Mouse (Mus musculus) embryonic facial prominence, embryonic 14.5 days (tissue): ENCODE results near the gene Palm2. TPM values are rescaled to one million over a fixed set of nuclear protein-coding genes. Genes with fewer than 3 reads are reported as not detected.
A peak's percentile ranks its signal among the peaks of the same experiment; 100 is the strongest.

ENCODE experiments used
- ATAC-seq: fragments of 200-750 bp; cut with Nextera tagmentation; 2 replicates; pipeline ENCODE4 v1.8.0; 2017; ENCODE audit warnings: low read depth, moderate number of reproducible peaks, moderate TSS enrichment
- DNase-seq: peaks from one replicate; pipeline ENCODE4 v3.0.0-alpha.2; 2015; ENCODE audit warnings: low spot score
- H3K27ac ChIP-seq: fragments of 300-500 bp; sonication (generic); replicated peaks from 2 replicates; pipeline ENCODE4 v1.5.1; 2014; ENCODE audit warnings: low read depth, mild to moderate bottlenecking, low read length, moderate library complexity
- H3K27me3 ChIP-seq: fragments of 300-500 bp; sonication (generic); replicated peaks from 2 replicates; pipeline ENCODE4 v1.6.1; 2014; ENCODE audit warnings: low read length; ENCODE audit not compliant: control insufficient read depth, insufficient read depth
- H3K36me3 ChIP-seq: fragments of 300-500 bp; sonication (generic); 2 replicates; pipeline ENCODE4 v1.6.1; 2014; ENCODE audit warnings: low read length, mixed read lengths; ENCODE audit not compliant: control insufficient read depth, insufficient read depth
- H3K4me1 ChIP-seq: fragments of 300-500 bp; sonication (generic); 2 replicates; pipeline ENCODE4 v1.6.1; 2014; ENCODE audit warnings: antibody characterized with exemption, low read length; ENCODE audit not compliant: control insufficient read depth, insufficient read depth
- H3K4me2 ChIP-seq: fragments of 300-500 bp; sonication (generic); 2 replicates; pipeline ENCODE4 v1.6.1; 2014; ENCODE audit warnings: low read depth, mild to moderate bottlenecking, low read length, moderate library complexity, mixed read lengths
- H3K4me3 ChIP-seq: fragments of 300-500 bp; sonication (generic); 2 replicates; pipeline ENCODE4 v1.5.1; 2014; ENCODE audit warnings: low read depth, mild to moderate bottlenecking, low read length
- H3K9ac ChIP-seq: fragments of 300-500 bp; sonication (generic); 2 replicates; pipeline ENCODE4 v1.6.1; 2014; ENCODE audit warnings: low read depth, mild to moderate bottlenecking, low read length, moderate library complexity, mixed read lengths
- H3K9me3 ChIP-seq: fragments of 300-500 bp; sonication (generic); 2 replicates; pipeline ENCODE4 v1.6.1; 2016; ENCODE audit warnings: low read length; ENCODE audit not compliant: control insufficient read depth
- WGBS: fragments of 180-500 bp; shearing (Covaris S2); extraction: QIAGEN DNeasy Blood & Tissue Kit; methylation state at CpG from one replicate; pipeline ENCODE4 v1.1.7; 2014; 5-methylcytosine and 5-hydroxymethylcytosine counted together
- polyA plus RNA-seq: library from polyadenylated mRNA; unstranded; fragments of >200 nt; fragmentation: Nextera tagmentation; extraction: Ambion mirVana; gene quantifications from 2 replicates; pipeline ENCODE4 v1.2.1, GENCODE M21; 2014

Gene Palm2
- polyA plus RNA-seq, 1 experiment from 2014 or later, result 7.6 TPM

- Histone ChIP-seq H3K27ac (no peak overlapping the region), H3K9ac (no peak overlapping the region), H3K36me3 (no peaks in the 10 kb centered on the region), H3K9me3 (no peaks in the 10 kb centered on the region), H3K4me1 (no peaks in the 10 kb centered on the region), H3K4me2 (no peak overlapping the region), H3K27me3 (no peaks in the 10 kb centered on the region), H3K4me3 (no peak overlapping the region)
- 54% methylated on average over 3 of the region's 3 CpGs for whole genome bisulfite sequencing
- DNase-seq (peak; percentile 54), ATAC-seq (no peak)
Observed at GRCm38 (mm10) chr4:57524461-57524860, 90.4 kb downstream of the Palm2 start.

- WGBS, result 74% methylated on average over 9 of the region's 9 CpGs
- Histone ChIP-seq H3K4me1 (no peaks in the 10 kb centered on the region), H3K4me2 (no peak overlapping the region), H3K9me3 (no peaks in the 10 kb centered on the region), H3K27ac (no peak overlapping the region), H3K4me3 (no peak overlapping the region), H3K27me3 (no peaks in the 10 kb centered on the region), H3K9ac (no peak overlapping the region), H3K36me3 (no peaks in the 10 kb centered on the region)
- no peak for ATAC-seq
- no peak for DNase-seq
Observed at GRCm38 (mm10) chr4:57525221-57526011, 91.4 kb downstream of the Palm2 start.

DNA sequence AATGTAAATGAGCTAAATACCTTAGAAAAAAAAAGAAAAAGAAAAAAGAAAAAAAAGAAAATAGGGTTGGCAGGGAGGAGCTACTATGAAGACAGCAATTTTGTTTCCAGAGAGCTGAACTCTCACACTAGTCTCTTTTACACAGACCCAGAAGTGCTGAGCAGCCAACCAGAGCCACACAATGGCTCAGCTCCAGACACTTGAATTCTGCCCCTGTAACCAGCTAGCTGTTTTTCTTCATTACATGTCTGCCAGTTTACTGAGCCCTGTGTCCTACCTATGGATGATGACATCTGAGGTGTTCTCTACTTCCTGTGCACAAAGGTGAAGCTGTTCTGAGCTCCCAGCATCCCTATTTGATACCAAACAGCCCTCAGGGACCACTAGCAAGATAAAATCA lies 94.2 kb downstream of the Palm2 start:
- DNase-seq (no peak), ATAC-seq (no peak)
- Histone ChIP-seq H3K4me2 (no peak overlapping the region), H3K27ac (no peak overlapping the region), H3K4me1 (no peaks in the 10 kb centered on the region), H3K9ac (no peak overlapping the region), H3K9me3 (no peaks in the 10 kb centered on the region), H3K4me3 (no peak overlapping the region), H3K27me3 (no peaks in the 10 kb centered on the region), H3K36me3 (no peaks in the 10 kb centered on the region)

DNA sequence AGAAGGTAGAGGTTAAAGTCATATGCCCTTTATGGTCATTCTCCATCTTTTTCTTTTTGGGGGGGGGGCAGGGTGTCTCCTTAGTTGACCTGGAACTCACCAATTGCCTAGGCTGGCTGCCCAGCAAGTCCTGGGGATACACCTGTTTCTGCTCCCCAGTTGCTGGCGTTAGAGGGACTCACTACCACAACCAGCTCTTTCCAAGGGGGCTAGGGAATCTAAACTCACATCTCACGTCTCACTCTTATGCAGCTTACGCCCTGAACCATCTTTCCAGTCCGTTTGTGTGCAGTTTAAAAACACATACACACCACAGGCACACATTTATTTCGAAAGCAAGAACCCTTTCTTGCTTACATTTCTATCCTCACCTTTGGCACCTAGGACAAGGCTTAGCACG lies 99.6 kb downstream of the Palm2 start:
- Histone ChIP-seq H3K4me3 (no peak overlapping the region), H3K4me1 (peaks cover 11% of the 10 kb centered on the region; the same call in 1 of the 2 replicates), H3K27me3 (no peaks in the 10 kb centered on the region), H3K27ac (no peak overlapping the region), H3K9ac (no peak overlapping the region), H3K9me3 (0 out of 2 replicates have a peak, but pooled peaks cover 2% of the 10 kb centered on the region), H3K36me3 (no peaks in the 10 kb centered on the region), H3K4me2 (no peak overlapping the region)
- 69% methylated on average over 6 of the region's 6 CpGs for WGBS
- DNase-seq (no peak), ATAC-seq (no peak)

GRCm38 (mm10) chr4:57534232-57534631 lies 100.2 kb downstream of the Palm2 start:
- Histone ChIP-seq H3K4me1 (peaks cover 11% of the 10 kb centered on the region; the same call in 1 of the 2 replicates), H3K9ac (no peak overlapping the region), H3K27me3 (no peaks in the 10 kb centered on the region), H3K4me2 (no peak overlapping the region), H3K4me3 (no peak overlapping the region), H3K9me3 (0 out of 2 replicates have a peak, but pooled peaks cover 2% of the 10 kb centered on the region), H3K36me3 (no peaks in the 10 kb centered on the region), H3K27ac (no peak overlapping the region)
- 0 out of 2 replicates have a peak, but pooled peaks have one; percentile 26 for ATAC-seq
- DNase-seq, result peak; percentile 55
- 46% methylated on average over 6 of the region's 6 CpGs for WGBS

DNA sequence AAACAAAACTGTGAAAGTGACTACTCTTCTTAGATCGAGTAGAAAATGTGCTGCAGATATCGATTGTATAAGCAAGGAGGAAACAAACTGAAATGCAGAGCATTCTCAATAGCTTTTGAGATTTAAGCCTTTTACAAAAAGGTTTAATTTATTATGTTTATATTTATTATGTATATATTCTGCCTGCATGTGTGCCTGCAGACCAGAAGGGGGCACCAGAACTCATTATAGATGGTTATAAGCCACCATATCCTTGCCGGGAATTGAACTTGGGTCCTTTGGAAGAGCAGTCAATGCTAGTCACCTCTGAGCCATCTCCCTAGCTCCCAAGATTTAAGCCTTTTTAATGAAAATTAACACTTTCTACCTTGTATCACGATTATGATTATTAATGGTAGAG lies 101.0 kb downstream of the Palm2 start:
- DNase-seq, result no peak
- 85% methylated on average over 4 of the region's 4 CpGs for WGBS
- no peak for ATAC-seq
- Histone ChIP-seq H3K27ac (no peak overlapping the region), H3K27me3 (no peaks in the 10 kb centered on the region), H3K4me3 (no peak overlapping the region), H3K9me3 (0 out of 2 replicates have a peak, but pooled peaks cover 2% of the 10 kb centered on the region), H3K9ac (no peak overlapping the region), H3K36me3 (no peaks in the 10 kb centered on the region), H3K4me1 (peaks cover 11% of the 10 kb centered on the region; the same call in 1 of the 2 replicates), H3K4me2 (no peak overlapping the region)

GRCm38 (mm10) chr4:57538029-57538688 lies 104.1 kb downstream of the Palm2 start:
- no peak overlapping the region for H3K4me3 ChIP-seq
- H3K9ac ChIP-seq, result no peak overlapping the region
- no peak overlapping the region for H3K4me2 ChIP-seq
- no peaks in the 10 kb centered on the region for H3K36me3 ChIP-seq
- H3K27ac ChIP-seq, result no peak overlapping the region
- H3K9me3 ChIP-seq, result 0 out of 2 replicates have a peak, but pooled peaks cover 2% of the 10 kb centered on the region
- peaks cover 11% of the 10 kb centered on the region; the same call in 1 of the 2 replicates for H3K4me1 ChIP-seq
- peak; percentile 50 for DNase-seq
- ATAC-seq, result peak; percentile 55; the same call in 1 of the 2 replicates
- H3K27me3 ChIP-seq, result no peaks in the 10 kb centered on the region
- WGBS, result 16% methylated on average over 4 of the region's 4 CpGs

DNA sequence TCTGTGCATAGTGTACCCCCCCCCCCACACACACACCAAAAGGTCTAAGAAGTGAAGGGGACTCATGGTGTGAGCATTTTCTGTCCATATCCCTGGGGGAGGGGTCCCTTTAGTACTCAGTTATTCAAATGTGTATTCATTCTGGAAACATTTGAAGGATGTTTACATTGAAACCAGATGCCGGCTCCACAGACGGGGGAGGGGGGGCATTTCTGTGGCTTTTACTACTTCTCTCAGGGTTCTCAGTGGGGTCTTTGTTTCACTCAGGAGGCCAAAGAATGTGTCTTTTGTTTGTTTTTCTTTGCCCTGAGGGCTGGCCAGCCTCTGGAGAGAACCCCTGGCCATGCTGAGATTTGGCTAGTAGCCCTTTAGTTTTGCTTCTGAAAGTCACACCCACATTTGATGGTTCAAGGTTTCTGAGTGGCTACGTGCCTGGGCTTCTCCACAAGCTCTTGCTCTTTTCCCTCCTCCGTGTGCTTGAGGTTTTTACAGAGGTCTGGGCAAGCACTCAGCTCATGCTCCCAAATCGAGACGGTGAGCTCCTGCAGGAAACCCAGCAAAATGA lies 109.7 kb downstream of the Palm2 start:
- peaks cover 22% of the 10 kb centered on the region for H3K4me1 ChIP-seq
- 5% methylated on average over 6 of the region's 6 CpGs for WGBS
- peak overlapping the region; percentile 53; the same call in 1 of the 2 replicates for H3K9ac ChIP-seq
- ATAC-seq (peak; percentile 91), DNase-seq (peak; percentile 93)
- H3K4me2 ChIP-seq, result peak overlapping the region; percentile 29
- H3K36me3 ChIP-seq, result no peaks in the 10 kb centered on the region
- H3K27me3 ChIP-seq, result no peaks in the 10 kb centered on the region
- no peaks in the 10 kb centered on the region for H3K9me3 ChIP-seq
- H3K27ac ChIP-seq, result peak overlapping the region; percentile 82
- H3K4me3 ChIP-seq, result no peak overlapping the region
